Mouse (Mus musculus): ENCODE data around the gene Tspan17. TPM values are rescaled to one million over a fixed set of nuclear protein-coding genes. Genes with fewer than 3 reads are reported as not detected.

Gene Tspan17
- polyA plus RNA-seq, 1 experiment from 2014 or later, result 74.1 TPM

- no peak overlapping the region for H3K4me3 ChIP-seq (replicated peaks; ENCODE audit: low read length)
- DNase-seq (ENCODE audit: low spot score), result no peak
These were observed 36.5 kb upstream of the Tspan17 start for GRCm38 (mm10) chr13:54752656-54753055.

GRCm38 (mm10) chr13:54753733-54754132 is 35.4 kb upstream of the Tspan17 start:
- no peak for DNase-seq (ENCODE audit: low spot score)
- no peaks in the 10 kb centered on the region for H3K36me3 ChIP-seq (replicated peaks; ENCODE audit: control insufficient read depth, insufficient read depth)
- 71% methylated on average over 6 of the region's 6 CpGs for WGBS
- H3K9ac ChIP-seq, result 0 out of 2 replicates have a peak overlapping the region, but pooled peaks have one; percentile 16
- H3K4me1 ChIP-seq (replicated peaks; ENCODE audit: control insufficient read depth, insufficient read depth, low read length), result peaks cover 41% of the 10 kb centered on the region
- peaks cover 16% of the 10 kb centered on the region for H3K27me3 ChIP-seq (ENCODE audit: control insufficient read depth, insufficient read depth, low read length)
- no peaks in the 10 kb centered on the region for H3K9me3 ChIP-seq (ENCODE audit: control insufficient read depth, low read length)
- H3K4me2 ChIP-seq (replicated peaks), result no peak overlapping the region
- ATAC-seq (ENCODE audit: low FRiP score), result no peak
- H3K27ac ChIP-seq, result no peak overlapping the region
- no peak overlapping the region for H3K4me3 ChIP-seq (replicated peaks; ENCODE audit: low read length)

More at GRCm38 (mm10) chr13:54752656-54753055, 36.5 kb upstream of the Tspan17 start:
- no peaks in the 10 kb centered on the region for H3K36me3 ChIP-seq (replicated peaks; ENCODE audit: control insufficient read depth, insufficient read depth)
- no peaks in the 10 kb centered on the region for H3K9me3 ChIP-seq (ENCODE audit: control insufficient read depth, low read length)
- H3K4me1 ChIP-seq (replicated peaks; ENCODE audit: control insufficient read depth, insufficient read depth, low read length), result peaks cover 46% of the 10 kb centered on the region
- no peak overlapping the region for H3K4me2 ChIP-seq (replicated peaks)
- no peak overlapping the region for H3K9ac ChIP-seq
- 63% methylated on average over 10 of the region's 10 CpGs for WGBS
- ATAC-seq (ENCODE audit: low FRiP score), result no peak
- no peak overlapping the region for H3K27ac ChIP-seq
- peaks cover 16% of the 10 kb centered on the region for H3K27me3 ChIP-seq (ENCODE audit: control insufficient read depth, insufficient read depth, low read length)

GRCm38 (mm10) chr13:54754169-54755080 is 34.8 kb upstream of the Tspan17 start:
- ATAC-seq (ENCODE audit: low FRiP score), result no peak
- H3K27me3 ChIP-seq (ENCODE audit: control insufficient read depth, insufficient read depth, low read length), result peaks cover 16% of the 10 kb centered on the region
- no peak for DNase-seq (ENCODE audit: low spot score)
- no peaks in the 10 kb centered on the region for H3K36me3 ChIP-seq (replicated peaks; ENCODE audit: control insufficient read depth, insufficient read depth)
- no peak overlapping the region for H3K4me3 ChIP-seq (replicated peaks; ENCODE audit: low read length)
- H3K4me1 ChIP-seq (replicated peaks; ENCODE audit: control insufficient read depth, insufficient read depth, low read length), result peaks cover 48% of the 10 kb centered on the region
- H3K27ac ChIP-seq, result no peak overlapping the region
- no peak overlapping the region for H3K4me2 ChIP-seq (replicated peaks)
- H3K9ac ChIP-seq, result 0 out of 2 replicates have a peak overlapping the region, but pooled peaks have one; percentile 16
- WGBS, result 36% methylated on average over 12 of the region's 12 CpGs
- H3K9me3 ChIP-seq (ENCODE audit: control insufficient read depth, low read length), result no peaks in the 10 kb centered on the region

GRCm38 (mm10) chr13:54755201-54755830 is 33.9 kb upstream of the Tspan17 start:
- H3K27me3 ChIP-seq (ENCODE audit: control insufficient read depth, insufficient read depth, low read length), result peaks cover 20% of the 10 kb centered on the region
- no peaks in the 10 kb centered on the region for H3K9me3 ChIP-seq (ENCODE audit: control insufficient read depth, low read length)
- WGBS, result 12% methylated on average over 9 of the region's 9 CpGs
- peak overlapping the region; percentile 68 for H3K27ac ChIP-seq
- peaks cover 51% of the 10 kb centered on the region for H3K4me1 ChIP-seq (replicated peaks; ENCODE audit: control insufficient read depth, insufficient read depth, low read length)
- no peak overlapping the region for H3K4me3 ChIP-seq (replicated peaks; ENCODE audit: low read length)
- peak overlapping the region; percentile 20; the same call in 1 of the 2 replicates for H3K4me2 ChIP-seq (replicated peaks)
- DNase-seq (ENCODE audit: low spot score) (peak; percentile 44), ATAC-seq (ENCODE audit: low FRiP score) (no peak)
- peak overlapping the region; percentile 32; the same call in 1 of the 2 replicates for H3K9ac ChIP-seq
- no peaks in the 10 kb centered on the region for H3K36me3 ChIP-seq (replicated peaks; ENCODE audit: control insufficient read depth, insufficient read depth)

GRCm38 (mm10) chr13:54756156-54756712 is 32.9 kb upstream of the Tspan17 start:
- no peak overlapping the region for H3K9ac ChIP-seq
- WGBS, result 88% methylated on average over 8 of the region's 8 CpGs
- ATAC-seq (ENCODE audit: low FRiP score), result no peak
- H3K36me3 ChIP-seq (replicated peaks; ENCODE audit: control insufficient read depth, insufficient read depth), result no peaks in the 10 kb centered on the region
- H3K4me2 ChIP-seq (replicated peaks), result no peak overlapping the region
- no peaks in the 10 kb centered on the region for H3K9me3 ChIP-seq (ENCODE audit: control insufficient read depth, low read length)
- H3K27ac ChIP-seq, result peak overlapping the region; percentile 68; the same call in 1 of the 2 replicates
- no peak for DNase-seq (ENCODE audit: low spot score)
- H3K4me1 ChIP-seq (replicated peaks; ENCODE audit: control insufficient read depth, insufficient read depth, low read length), result peaks cover 53% of the 10 kb centered on the region
- peaks cover 16% of the 10 kb centered on the region; the same call in 1 of the 2 replicates for H3K27me3 ChIP-seq (ENCODE audit: control insufficient read depth, insufficient read depth, low read length)
- no peak overlapping the region for H3K4me3 ChIP-seq (replicated peaks; ENCODE audit: low read length)

GRCm38 (mm10) chr13:54757093-54757830 is 31.9 kb upstream of the Tspan17 start:
- 34% methylated on average over 10 of the region's 10 CpGs for WGBS
- DNase-seq (ENCODE audit: low spot score), result peak; percentile 56

GRCm38 (mm10) chr13:54758045-54758755 is 31.0 kb upstream of the Tspan17 start:
- ATAC-seq (ENCODE audit: low FRiP score), result peak; percentile 84
- Histone ChIP-seq H3K4me3 (replicated peaks; ENCODE audit: low read length) (peak overlapping the region; percentile 40), H3K9me3 (ENCODE audit: control insufficient read depth, low read length) (no peaks in the 10 kb centered on the region), H3K9ac (peak overlapping the region; percentile 59), H3K27me3 (ENCODE audit: control insufficient read depth, insufficient read depth, low read length) (peaks cover 15% of the 10 kb centered on the region; the same call in 1 of the 2 replicates), H3K27ac (peak overlapping the region; percentile 96), H3K36me3 (replicated peaks; ENCODE audit: control insufficient read depth, insufficient read depth) (no peaks in the 10 kb centered on the region), H3K4me1 (replicated peaks; ENCODE audit: control insufficient read depth, insufficient read depth, low read length) (peaks cover 53% of the 10 kb centered on the region), H3K4me2 (replicated peaks) (peak overlapping the region; percentile 81)
- under 1% methylated on average over 43 of the region's 43 CpGs for WGBS
- peak; percentile 91 for DNase-seq (ENCODE audit: low spot score)

More at GRCm38 (mm10) chr13:54757093-54757830, 31.9 kb upstream of the Tspan17 start:
- Histone ChIP-seq H3K9ac (peak overlapping the region; percentile 59), H3K27ac (peak overlapping the region; percentile 96), H3K9me3 (ENCODE audit: control insufficient read depth, low read length) (no peaks in the 10 kb centered on the region), H3K4me1 (replicated peaks; ENCODE audit: control insufficient read depth, insufficient read depth, low read length) (peaks cover 53% of the 10 kb centered on the region), H3K4me2 (replicated peaks) (peak overlapping the region; percentile 81), H3K4me3 (replicated peaks; ENCODE audit: low read length) (peak overlapping the region; percentile 40), H3K27me3 (ENCODE audit: control insufficient read depth, insufficient read depth, low read length) (0 out of 2 replicates have a peak, but pooled peaks cover 9% of the 10 kb centered on the region), H3K36me3 (replicated peaks; ENCODE audit: control insufficient read depth, insufficient read depth) (no peaks in the 10 kb centered on the region)
- ATAC-seq (ENCODE audit: low FRiP score), result no peak

- no peak for DNase-seq (ENCODE audit: low spot score)
- Histone ChIP-seq H3K4me1 (replicated peaks; ENCODE audit: control insufficient read depth, insufficient read depth, low read length) (peaks cover 51% of the 10 kb centered on the region), H3K27ac (peak overlapping the region; percentile 96), H3K36me3 (replicated peaks; ENCODE audit: control insufficient read depth, insufficient read depth) (no peaks in the 10 kb centered on the region), H3K4me3 (replicated peaks; ENCODE audit: low read length) (peak overlapping the region; percentile 40), H3K4me2 (replicated peaks) (peak overlapping the region; percentile 81), H3K9ac (peak overlapping the region; percentile 59), H3K9me3 (ENCODE audit: control insufficient read depth, low read length) (no peaks in the 10 kb centered on the region), H3K27me3 (ENCODE audit: control insufficient read depth, insufficient read depth, low read length) (peaks cover 22% of the 10 kb centered on the region; the same call in 1 of the 2 replicates)
- WGBS, result under 1% methylated on average over 29 of the region's 29 CpGs
- no peak for ATAC-seq (ENCODE audit: low FRiP score)
These were observed 30.3 kb upstream of the Tspan17 start for GRCm38 (mm10) chr13:54758756-54759470.
